Mouse (Mus musculus) testis, adult 10 weeks (tissue): Measurements from ENCODE around the gene Havcr1. TPM values are rescaled to one million over a fixed set of nuclear protein-coding genes. Genes with fewer than 3 reads are reported as not detected.

Source experiments
- polyA plus RNA-seq: library from polyadenylated mRNA; stranded (reverse); fragments of 350-450 nt; fragmentation: Illumina TruSeq; extraction: RNeasy Lipid Tissue Mini Kit (QIAGEN cat#74804); gene quantifications from one replicate; pipeline ENCODE4 v1.2.3, GENCODE M21; 2014; ENCODE audit warnings: low read depth, low replicate concordance

The Havcr1 gene
- polyA plus RNA-seq: 1.1 TPM

DNA sequence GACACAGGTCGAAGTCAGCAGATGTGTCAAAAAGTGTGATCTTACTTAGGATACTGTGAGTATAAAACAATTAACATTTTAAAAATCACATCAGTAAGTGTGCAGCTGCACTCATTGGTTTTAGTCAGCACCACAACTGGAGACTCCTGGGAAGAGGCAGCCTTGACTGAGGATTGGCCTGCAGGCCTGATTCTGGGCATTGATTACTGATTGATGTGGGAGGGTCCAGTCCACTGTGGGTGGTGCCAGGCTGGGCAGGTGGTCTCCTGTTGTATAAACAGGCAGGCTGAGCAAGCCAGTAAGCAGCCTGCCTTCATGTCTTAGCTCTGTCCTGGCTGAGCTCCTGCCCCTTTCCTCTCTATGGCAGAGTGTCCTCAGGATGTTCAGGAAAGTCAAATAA lies at the start of gene Havcr1:
Gene Havcr1, plus strand, starts transcription at position 5 of the 400 bp plus-strand sequence.

GRCm38 (mm10) chr11:46706664-46707356 lies 28.1 kb upstream of the Havcr1 start, which contains the start of gene Timd2:
Gene Timd2 (minus strand): TSS chr11:46707061.

DNA sequence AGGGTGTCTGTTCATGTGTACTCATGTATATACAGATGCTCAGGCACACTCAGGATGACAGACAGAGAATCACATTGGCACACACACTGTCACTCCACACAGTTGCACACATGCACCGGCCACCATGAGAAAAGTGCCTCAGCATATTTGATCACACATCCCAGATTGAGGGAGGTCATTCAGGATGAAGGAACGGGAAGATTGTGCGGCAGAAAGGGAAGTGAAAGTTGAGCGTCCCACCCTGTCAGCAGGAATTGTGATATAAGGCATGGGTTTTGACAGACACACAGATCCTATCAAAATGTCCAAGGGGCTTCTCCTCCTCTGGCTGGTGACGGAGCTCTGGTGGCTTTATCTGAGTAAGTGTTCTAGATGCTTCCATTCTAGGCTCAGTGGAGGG lies 75.6 kb downstream of the Havcr1 start, which contains the start of gene Timd4:
Gene Timd4, plus strand, starts transcription at position 290 of the 400 bp plus-strand sequence.

Other genes with a start within 250 kb of the Havcr1 start
- not detected for gene Gm12169, start 210.9 kb upstream of the Havcr1 start, polyA plus RNA-seq
- not detected for gene BC053393, start 163.5 kb upstream of the Havcr1 start, polyA plus RNA-seq
- gene Dppa1, start 105.8 kb upstream of the Havcr1 start, polyA plus RNA-seq: not detected
- not detected for gene Timd2, start 28.0 kb upstream of the Havcr1 start, polyA plus RNA-seq
- gene Timd4, start 75.7 kb downstream of the Havcr1 start, polyA plus RNA-seq: 0.29 TPM